Comparison of ENCODE assay signal across 10 mouse cellular contexts in genomic region chr8:117194355-117194754, GRCm38 (mm10). TPM values are rescaled to one million over a fixed set of nuclear protein-coding genes. Genes with fewer than 3 reads are reported as not detected.
DNase-seq lines count a peak whose midpoint lies in the region; ATAC-seq lines count a peak whose summit lies in the region.
"Had no signal": no experiment of that assay in that cellular context is flagged by ENCODE, and none has a peak within 500 bp of the region (broad histone marks: within the 10 kb centered on the region; RNA-seq: fewer than 3 reads in every experiment).

No protein-coding gene starts in this region.

- peak; percentile 42; the same call in 1 of the 2 replicates for ATAC-seq in hindbrain, embryonic 14.5 days (ENCODE audit: low FRiP score)
- ATAC-seq in hindbrain, embryonic 12.5 days (ENCODE audit: low FRiP score): no peak
- peak; percentile 4; the same call in 1 of the 2 replicates for ATAC-seq in lung, embryonic 15.5 days (ENCODE audit: borderline replicate concordance, extremely low read depth, low FRiP score, low TSS enrichment)
- peak; percentile 54; the same call in 1 of the 2 replicates for ATAC-seq in neural tube, embryonic 14.5 days (ENCODE audit: low read depth)
- ATAC-seq: Patski had no signal

- no peak overlapping the region for H3K4me3 ChIP-seq in hindbrain, embryonic 14.5 days (replicated peaks; ENCODE audit: low read length)
- H3K4me3 ChIP-seq in hindbrain, embryonic 12.5 days: no peak overlapping the region
- no peak overlapping the region for H3K4me3 ChIP-seq in lung, embryonic 15.5 days
- H3K4me3 ChIP-seq in neural tube, embryonic 14.5 days (ENCODE audit: low read depth, low read length): no peak overlapping the region

- no peak overlapping the region for H3K9ac ChIP-seq in hindbrain, embryonic 14.5 days
- no peak overlapping the region for H3K9ac ChIP-seq in hindbrain, embryonic 12.5 days
- no peak overlapping the region for H3K9ac ChIP-seq in lung, embryonic 15.5 days
- no peak overlapping the region for H3K9ac ChIP-seq in neural tube, embryonic 14.5 days (replicated peaks; ENCODE audit: low read depth, low read length)

- no peaks in the 10 kb centered on the region for H3K9me3 ChIP-seq in hindbrain, embryonic 14.5 days (ENCODE audit: control insufficient read depth, low read length)
- no peaks in the 10 kb centered on the region for H3K9me3 ChIP-seq in hindbrain, embryonic 12.5 days (replicated peaks)
- no peaks in the 10 kb centered on the region for H3K9me3 ChIP-seq in lung, embryonic 15.5 days
- H3K9me3 ChIP-seq in neural tube, embryonic 14.5 days (ENCODE audit: control insufficient read depth, low read length): no peaks in the 10 kb centered on the region

- H3K36me3 ChIP-seq in hindbrain, embryonic 14.5 days (replicated peaks; ENCODE audit: control insufficient read depth, insufficient read depth): peaks cover 76% of the 10 kb centered on the region
- peaks cover 78% of the 10 kb centered on the region for H3K36me3 ChIP-seq in hindbrain, embryonic 12.5 days
- H3K36me3 ChIP-seq in lung, embryonic 15.5 days: peaks cover 64% of the 10 kb centered on the region
- H3K36me3 ChIP-seq in neural tube, embryonic 14.5 days (ENCODE audit: control insufficient read depth, insufficient read depth, low read length): peaks cover 37% of the 10 kb centered on the region

- H3K4me2 ChIP-seq in hindbrain, embryonic 14.5 days (replicated peaks): no peak overlapping the region
- no peak overlapping the region for H3K4me2 ChIP-seq in hindbrain, embryonic 12.5 days (replicated peaks)
- no peak overlapping the region for H3K4me2 ChIP-seq in lung, embryonic 15.5 days
- no peak overlapping the region for H3K4me2 ChIP-seq in neural tube, embryonic 14.5 days (ENCODE audit: low read depth, low read length)

- no peaks in the 10 kb centered on the region for H3K4me1 ChIP-seq in hindbrain, embryonic 14.5 days (replicated peaks; ENCODE audit: control insufficient read depth, insufficient read depth, low read length)
- H3K4me1 ChIP-seq in hindbrain, embryonic 12.5 days: peaks cover 17% of the 10 kb centered on the region
- H3K4me1 ChIP-seq in lung, embryonic 15.5 days: peaks cover 33% of the 10 kb centered on the region
- H3K4me1 ChIP-seq in neural tube, embryonic 14.5 days (ENCODE audit: control insufficient read depth, insufficient read depth, low read length): no peaks in the 10 kb centered on the region

- DNase-seq in hindbrain, embryonic 14.5 days (ENCODE audit: low spot score): peak; percentile 48
- DNase-seq in lung, adult 18-20 months: no peak
- peak; percentile 26 for DNase-seq in brain, embryonic 18.5 days (ENCODE audit: low read depth, low spot score)
- no peak for DNase-seq in thymus, postnatal 14 days
- no peak for DNase-seq in urinary bladder, postnatal 25 days (ENCODE audit: low spot score)
- DNase-seq: right cerebral cortex, postnatal 25 days had no signal

- no peak overlapping the region for H3K27ac ChIP-seq in hindbrain, embryonic 14.5 days
- H3K27ac ChIP-seq in hindbrain, embryonic 12.5 days: no peak overlapping the region
- peak overlapping the region; percentile 66 for H3K27ac ChIP-seq in lung, embryonic 15.5 days
- no peak overlapping the region; the same call in 1 of the 2 replicates for H3K27ac ChIP-seq in neural tube, embryonic 14.5 days (ENCODE audit: low read depth, low read length)

- no peaks in the 10 kb centered on the region for H3K27me3 ChIP-seq in hindbrain, embryonic 14.5 days (ENCODE audit: control insufficient read depth, insufficient read depth, low read length)
- no peaks in the 10 kb centered on the region for H3K27me3 ChIP-seq in hindbrain, embryonic 12.5 days
- H3K27me3 ChIP-seq in lung, embryonic 15.5 days: no peaks in the 10 kb centered on the region
- no peaks in the 10 kb centered on the region for H3K27me3 ChIP-seq in neural tube, embryonic 14.5 days (ENCODE audit: control insufficient read depth, insufficient read depth, low read length)
- H3K27me3 ChIP-seq: Patski had no signal

- WGBS in hindbrain, embryonic 14.5 days: 71% methylated on average over 4 of the region's 4 CpGs
- 85% methylated on average over 4 of the region's 4 CpGs for WGBS in hindbrain, embryonic 12.5 days
- WGBS in lung, embryonic 15.5 days: 61% methylated on average over 4 of the region's 4 CpGs
- WGBS in neural tube, embryonic 14.5 days: 71% methylated on average over 4 of the region's 4 CpGs

RNA-seq across cellular contexts. Expression of gene Gan, which starts 36.4 kb away (rescaled TPM):
- polyA plus RNA-seq in hindbrain, embryonic 14.5 days (2014; fragmentation: Nextera tagmentation; extraction: Ambion mirVana): 4.4 and 4.7 TPM in 2 replicates
- 3.1 and 3.6 TPM in 2 replicates for polyA plus RNA-seq in hindbrain, embryonic 12.5 days (2016; fragmentation: Nextera tagmentation; extraction: Ambion mirVana)
- polyA plus RNA-seq in lung, embryonic 15.5 days (2015; fragmentation: Nextera tagmentation; extraction: Ambion mirVana): 2.1 and 2.3 TPM in 2 replicates
- polyA plus RNA-seq in neural tube, embryonic 14.5 days (2014; fragmentation: Nextera tagmentation; extraction: Ambion mirVana): 3.5 and 4.1 TPM in 2 replicates

Comparison
In these comparisons a context has a peak if more than half of its experiments do, and no peak if none do; other contexts are left out.
1. DNase-seq: peak in hindbrain, embryonic 14.5 days (single experiment) and brain, embryonic 18.5 days (single experiment); none in lung, adult 18-20 months (0 of 2), thymus, postnatal 14 days (single experiment) and urinary bladder, postnatal 25 days (single experiment).